Mouse (Mus musculus) heart, adult 11 months (tissue): Measurements from ENCODE around the gene Gm9837.

Experiments used
- DNase-seq: peaks from one replicate; pipeline ENCODE4 v3.0.0; 2022

Gm9837 gene

GRCm38 (mm10) chr11:53486351-53486750, 16.1 kb upstream of the Gm9837 start:
- no peak for DNase-seq

DNA sequence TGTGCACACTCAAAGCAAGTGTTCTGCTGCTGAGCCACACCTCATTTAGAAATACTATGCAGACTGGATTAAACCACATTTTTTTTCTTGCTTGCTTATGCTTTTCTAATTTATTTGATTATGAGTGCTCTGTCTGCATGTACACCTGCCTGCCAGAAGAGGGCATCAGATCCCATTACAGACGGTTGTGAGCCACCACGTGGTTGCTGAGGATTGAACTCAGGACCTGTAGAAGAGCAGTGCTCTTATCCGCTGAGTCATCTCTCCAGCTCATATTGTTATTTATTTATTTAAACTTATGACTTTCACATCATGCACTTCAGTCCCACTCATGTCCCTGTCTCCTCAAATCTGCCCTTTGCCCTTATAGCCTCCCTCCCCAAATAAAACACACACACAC, 15.4 kb upstream of the Gm9837 start:
- DNase-seq: no peak

GRCm38 (mm10) chr11:53483159-53483891, 13.0 kb upstream of the Gm9837 start:
- DNase-seq: no peak

DNA sequence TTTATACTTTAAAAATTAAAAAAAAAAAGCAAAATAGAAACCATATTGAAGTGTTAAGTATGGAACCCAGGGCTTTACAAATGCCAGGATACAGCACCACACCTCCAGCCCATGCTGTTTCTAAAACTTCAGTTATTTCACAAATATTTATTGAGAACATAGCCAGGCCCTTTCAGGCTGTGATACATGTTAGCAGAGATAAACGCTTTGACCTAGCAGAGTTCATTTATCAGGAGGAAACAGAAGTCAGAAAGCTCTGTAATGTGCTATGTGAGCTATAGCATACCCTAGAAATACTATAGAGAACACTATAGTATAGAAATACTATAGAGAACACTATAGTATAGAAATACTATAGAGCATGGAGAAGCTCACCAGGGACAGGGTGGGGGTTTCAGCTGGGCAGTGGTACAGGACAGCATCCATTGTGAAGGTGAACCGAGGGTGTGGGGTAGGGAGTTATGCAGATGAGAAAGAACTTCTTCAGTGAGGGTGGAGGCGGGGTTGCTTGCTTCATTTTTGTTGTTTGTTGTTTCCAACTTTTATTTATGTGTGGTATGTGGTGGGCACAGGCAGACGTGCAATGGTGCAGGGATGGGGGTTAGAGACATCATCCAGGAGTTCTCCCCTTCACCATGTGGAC, 10.9 kb upstream of the Gm9837 start:
- no peak for DNase-seq

DNA sequence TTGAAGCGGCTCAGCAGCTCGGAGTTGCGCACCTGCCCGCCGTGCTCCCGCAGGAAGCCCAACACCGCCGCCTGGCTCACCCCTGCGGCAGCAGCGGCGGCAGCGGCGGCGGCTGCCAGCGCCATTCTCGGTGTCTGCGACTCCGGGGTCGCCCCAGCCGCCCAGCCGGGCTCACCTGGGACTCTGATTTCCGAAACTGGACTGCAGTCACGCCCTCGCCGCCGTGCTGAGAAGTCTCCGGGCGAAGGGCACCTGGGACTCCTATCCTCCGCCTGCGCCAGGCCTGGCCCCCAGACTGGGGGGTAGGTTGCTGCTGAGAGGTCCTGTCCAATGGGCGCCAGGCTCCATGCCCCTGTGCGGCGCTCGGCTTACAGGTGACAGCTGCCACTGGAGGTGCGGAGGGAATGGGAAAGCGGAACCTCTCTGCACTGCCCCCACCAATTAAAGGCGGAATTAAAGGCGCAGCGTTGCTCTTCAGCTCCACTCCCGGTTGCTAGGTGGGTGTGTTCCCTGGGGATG, 9.6 kb upstream of the Gm9837 start, which contains the start of the genes Gm9945 and Sowaha:
Gene Gm9945, plus strand, starts transcription at position 384 of the 519 bp plus-strand sequence.
Gene Sowaha, minus strand, starts transcription at position 492 of the 519 bp plus-strand sequence.
- no peak for DNase-seq

DNA sequence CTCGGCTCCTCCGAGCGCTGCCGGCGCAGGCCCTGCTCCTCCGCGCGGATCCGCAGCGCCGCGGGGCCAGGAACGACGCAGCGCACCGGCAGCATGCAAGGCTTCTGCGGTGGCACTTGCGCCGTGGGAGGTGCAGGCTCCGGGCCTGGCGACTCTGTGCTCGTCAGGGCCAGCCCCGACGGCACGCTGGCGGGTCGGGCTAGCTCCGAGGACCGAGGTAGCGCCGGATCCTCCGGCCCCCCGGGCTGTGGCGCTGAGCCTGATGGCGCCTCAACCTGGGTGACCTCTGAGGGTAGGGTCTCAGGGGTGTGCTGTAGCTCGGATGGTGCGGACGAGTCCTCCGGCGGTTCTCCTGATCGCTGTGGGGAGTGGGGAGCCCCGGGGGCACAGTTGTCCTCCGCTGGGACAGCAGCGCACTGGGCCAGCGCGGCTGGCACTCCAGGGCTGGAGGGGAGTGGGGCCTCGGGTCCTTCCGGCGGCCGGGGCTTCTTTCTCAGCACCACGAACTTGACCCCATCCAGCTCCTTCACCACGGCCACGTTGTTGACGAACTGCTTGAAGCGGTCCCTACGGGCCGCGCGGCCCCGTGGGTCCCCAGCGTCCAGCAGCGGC, 9.0 kb upstream of the Gm9837 start:
- DNase-seq: no peak

GRCm38 (mm10) chr11:53478383-53479170, 8.3 kb upstream of the Gm9837 start:
- DNase-seq: no peak

DNA sequence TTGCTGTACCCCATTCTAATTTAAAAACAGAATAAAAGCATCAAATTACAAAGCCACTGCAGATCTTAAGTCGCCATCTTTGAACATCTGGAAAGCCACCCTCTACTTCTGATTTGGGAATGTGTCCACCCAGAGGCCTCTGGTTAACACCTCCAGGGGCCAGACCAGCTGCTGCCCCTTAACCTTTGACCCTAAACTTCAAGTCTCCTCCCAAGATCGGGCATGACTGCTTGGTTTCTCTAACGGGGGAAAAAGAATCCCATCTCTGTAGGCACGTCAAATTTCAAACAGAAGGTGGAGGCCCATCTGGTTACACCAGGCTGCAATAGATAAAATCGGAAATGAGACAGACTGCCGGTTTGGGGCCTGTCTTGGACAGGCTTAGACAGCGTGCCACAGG, 7.6 kb upstream of the Gm9837 start:
- no peak for DNase-seq

- DNase-seq: no peak
These were observed 5.3 kb upstream of the Gm9837 start for GRCm38 (mm10) chr11:53475620-53476019.

DNA sequence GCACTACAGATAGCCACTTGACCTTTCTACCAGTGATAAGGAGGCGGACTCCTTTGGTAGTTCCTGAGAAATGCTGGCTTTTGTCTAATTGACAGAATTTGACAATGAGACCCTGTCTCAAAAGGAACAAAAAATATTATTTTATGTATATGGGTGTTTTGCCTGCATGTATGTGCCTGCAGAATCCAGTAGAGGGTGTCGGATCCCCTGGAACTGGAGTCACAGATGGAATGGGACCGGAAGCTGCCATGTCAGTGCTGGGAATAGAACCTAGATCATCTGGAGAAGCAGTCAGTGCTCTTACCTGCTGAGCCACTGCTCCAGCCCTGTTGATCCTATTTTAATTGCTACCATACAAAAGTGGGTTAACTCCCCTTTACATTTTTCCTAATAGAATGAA, 2.4 kb upstream of the Gm9837 start:
- no peak for DNase-seq

DNA sequence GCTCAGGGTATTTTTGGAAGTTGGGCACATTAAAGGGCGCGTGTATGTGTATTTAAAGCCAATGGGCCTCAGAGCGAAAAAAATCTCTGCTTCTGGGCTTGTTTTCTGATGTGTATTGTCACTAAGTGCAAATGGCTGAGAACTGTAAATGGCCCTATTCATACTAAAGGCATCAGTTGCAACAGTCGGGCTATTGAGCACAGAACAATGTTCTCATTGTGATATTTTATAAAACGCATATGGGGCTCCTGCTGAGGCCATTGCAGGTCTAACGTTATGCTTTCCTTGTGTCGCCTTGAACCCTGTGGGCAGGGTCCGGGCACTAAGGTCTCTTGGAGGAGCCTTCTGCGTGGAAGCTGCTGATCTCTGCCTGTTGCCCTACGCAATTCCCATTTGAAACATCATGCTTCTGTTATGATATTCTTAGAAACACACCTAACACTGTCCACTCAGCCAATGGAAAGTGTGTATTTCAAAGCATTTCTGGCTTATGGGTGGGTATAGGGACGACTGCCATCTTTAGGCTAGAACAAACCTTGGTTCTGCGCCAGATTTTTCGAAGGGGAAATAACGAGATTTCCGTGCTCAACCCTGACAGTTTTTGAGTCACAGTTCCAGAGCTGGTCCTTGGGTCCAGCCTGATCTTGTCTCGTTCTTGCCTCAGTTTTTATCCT, 848 bp downstream of the Gm9837 start:
- no peak for DNase-seq

DNA sequence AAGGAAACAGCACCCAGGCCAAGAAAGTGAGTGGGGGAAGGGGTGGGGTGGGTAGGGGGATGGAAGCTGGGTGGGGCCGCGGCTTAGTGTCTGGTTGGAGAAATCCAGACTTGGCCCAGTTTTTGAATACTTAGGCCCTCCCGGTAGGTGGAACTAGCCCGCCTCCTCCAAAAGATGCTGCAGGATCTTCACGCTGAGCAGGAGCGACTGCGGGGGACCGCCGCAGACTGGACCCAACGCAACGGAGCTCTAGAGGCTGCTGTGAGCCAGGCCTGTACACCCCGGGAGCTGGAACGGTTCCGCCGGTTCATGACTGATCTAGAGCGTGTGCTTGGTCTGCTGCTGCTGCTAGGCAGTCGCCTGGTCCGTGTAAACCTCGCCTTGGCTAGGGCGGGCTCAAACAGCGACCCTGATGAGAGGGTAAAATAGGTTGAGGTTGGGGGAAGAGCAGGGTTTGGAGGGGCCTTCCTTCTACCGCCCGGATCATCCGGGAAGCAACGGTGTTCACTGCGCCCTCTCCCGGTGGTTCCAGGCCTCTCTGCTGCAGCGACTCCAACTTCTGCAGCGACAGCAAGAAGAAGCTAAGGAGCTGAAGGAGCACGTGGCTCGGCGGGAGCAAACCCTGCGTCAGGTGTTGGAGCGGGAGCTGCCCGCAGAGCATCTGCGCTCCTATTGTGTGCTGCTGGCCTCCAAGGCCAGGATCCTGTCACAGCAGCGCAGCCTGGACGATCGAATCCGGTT, 3.9 kb downstream of the Gm9837 start:
- DNase-seq: peak; percentile 96

- DNase-seq: no peak
These were observed 6.5 kb downstream of the Gm9837 start for GRCm38 (mm10) chr11:53463551-53464424.

- no peak for DNase-seq
These were observed 8.6 kb downstream of the Gm9837 start for GRCm38 (mm10) chr11:53461727-53462126.

DNA sequence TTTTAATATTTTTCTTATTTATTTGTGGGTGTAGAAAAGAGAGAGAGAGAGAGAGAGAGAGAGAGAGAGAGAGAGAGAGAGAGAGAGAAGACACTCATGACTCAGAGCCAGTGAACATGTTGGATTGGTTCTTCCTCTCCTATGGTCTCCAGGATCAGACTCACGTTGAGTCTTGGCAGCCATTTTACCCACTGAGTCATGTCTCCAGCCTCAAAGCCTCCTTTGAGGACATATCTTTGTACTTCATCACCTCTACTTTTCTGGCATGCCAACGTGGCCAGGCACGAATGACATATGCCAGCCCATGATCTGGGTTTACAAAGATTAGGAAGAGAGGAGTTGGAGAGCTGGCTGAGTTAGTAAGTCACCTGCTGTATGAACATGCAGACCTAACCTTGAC, 10.1 kb downstream of the Gm9837 start:
- DNase-seq: no peak

DNA sequence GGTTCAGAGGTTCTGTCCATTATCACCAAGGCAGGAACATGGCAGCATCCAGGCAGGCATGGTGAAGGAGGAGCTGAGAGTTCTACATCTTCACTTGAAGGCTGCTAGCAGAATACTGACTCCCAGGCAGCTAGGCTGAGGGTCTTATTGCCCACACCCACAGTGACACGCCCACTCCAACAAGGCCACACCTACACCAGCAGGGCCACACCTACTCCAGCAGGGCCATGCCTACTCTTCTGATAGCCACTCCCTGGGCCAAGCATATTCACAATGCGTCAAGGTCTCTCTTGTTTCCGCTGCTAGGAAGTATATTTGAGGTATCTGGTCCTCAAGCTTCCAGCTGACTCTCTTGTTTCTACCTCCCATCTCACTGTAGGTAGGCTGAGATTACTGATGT, 11.3 kb downstream of the Gm9837 start:
- DNase-seq: no peak

GRCm38 (mm10) chr11:53457372-53457954, 12.8 kb downstream of the Gm9837 start:
- no peak for DNase-seq

- peak; percentile 97 for DNase-seq
These were observed 13.6 kb downstream of the Gm9837 start, which contains the start of the genes Gm10447 and Shroom1 for GRCm38 (mm10) chr11:53456474-53457371. TSS of gene Gm10447 (minus strand) at chr11:53457110. TSS of gene Shroom1 (plus strand) at chr11:53457205.

DNA sequence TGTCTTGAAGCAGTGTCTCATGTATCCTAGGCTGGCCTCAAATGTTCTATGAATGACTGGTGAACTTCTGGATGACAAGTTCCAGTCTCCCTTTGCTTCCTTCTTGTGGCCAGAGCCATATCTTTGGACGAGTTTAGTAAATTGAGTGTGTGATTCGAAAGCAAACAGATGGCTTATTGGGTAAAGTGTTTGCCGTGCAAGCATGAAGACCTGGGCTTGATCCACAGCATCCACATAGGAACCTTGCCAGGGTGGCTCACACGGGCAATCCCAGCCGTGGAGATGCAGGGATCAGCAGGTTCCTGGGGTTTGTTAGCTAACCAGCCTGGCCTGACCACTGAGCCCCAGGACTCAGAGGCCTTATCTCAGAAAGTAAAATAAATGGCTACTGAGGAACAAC, 17.2 kb downstream of the Gm9837 start:
- DNase-seq: no peak
